Comparison of ENCODE assay signal across 16 mouse cellular contexts in genomic region chr19:3845803-3846406, GRCm38 (mm10). TPM values are rescaled to one million over a fixed set of nuclear protein-coding genes. Genes with fewer than 3 reads are reported as not detected.
A peak's percentile ranks its signal among the peaks of the same experiment; 100 is the strongest.
DNase-seq lines count a peak whose midpoint lies in the region; ATAC-seq lines count a peak whose summit lies in the region.
"Had no signal": no experiment of that assay in that cellular context is flagged by ENCODE, and none has a peak within 500 bp of the region (broad histone marks: within the 10 kb centered on the region; RNA-seq: fewer than 3 reads in every experiment).

No protein-coding gene starts in this region.

- no peak overlapping the region for H3K27ac ChIP-seq in hindbrain, embryonic 12.5 days
- H3K27ac ChIP-seq: liver, embryonic 14.5 days had no signal

- no peak overlapping the region for H3K4me2 ChIP-seq in hindbrain, embryonic 12.5 days (replicated peaks)
- H3K4me2 ChIP-seq: midbrain, embryonic 11.5 days had no signal

- no peak overlapping the region for H3K4me3 ChIP-seq in hindbrain, embryonic 12.5 days

- intact Hi-C loops in left cerebral cortex, postnatal 4 days (cut with DNase I): no loop called here
- intact Hi-C loops in left cerebral cortex, postnatal 14 days (cut with DNase I): no loop called here

- ATAC-seq in hindbrain, embryonic 12.5 days (ENCODE audit: low FRiP score): no peak
- ATAC-seq: forebrain, embryonic 16.5 days; Patski had no signal

- H3K9me3 ChIP-seq in hindbrain, embryonic 12.5 days (replicated peaks): no peaks in the 10 kb centered on the region

- no peak overlapping the region for H3K9ac ChIP-seq in hindbrain, embryonic 12.5 days
- H3K9ac ChIP-seq: liver, embryonic 14.5 days had no signal

- DNase-seq in left cerebral cortex, postnatal 4 days: peak; percentile 60
- DNase-seq in left cerebral cortex, postnatal 14 days (ENCODE audit: low spot score in 2 of 2): no peak
- peak; percentile 92 for DNase-seq in cerebellum, adult 11 months
- DNase-seq in cerebellum, adult 9-10 months: peak; percentile 99
- peak; percentile 83 for DNase-seq in lung, postnatal 25 days (ENCODE audit: low spot score)
- no peak for DNase-seq in kidney, postnatal 4 days
- DNase-seq in layer of hippocampus, adult 11-12 months (ENCODE audit: low spot score): no peak
- DNase-seq: heart, postnatal 10 days; kidney, postnatal 25 days; thymus, adult 18-20 months had no signal

- H3K27me3 ChIP-seq in hindbrain, embryonic 12.5 days: no peaks in the 10 kb centered on the region
- H3K27me3 ChIP-seq: CH12.LX, Patski had no signal

- no peaks in the 10 kb centered on the region for H3K36me3 ChIP-seq in hindbrain, embryonic 12.5 days

- 87% methylated on average over 1 of the region's 1 CpGs for WGBS in hindbrain, embryonic 12.5 days

- peaks cover 4% of the 10 kb centered on the region for H3K4me1 ChIP-seq in hindbrain, embryonic 12.5 days

RNA-seq across cellular contexts. Expression of gene Chka, which starts 5.7 kb away (rescaled TPM):
- 100 to 1,000 TPM in 1 of 2 experiments, 10 to 100 TPM in 1; 88.7 to 104 TPM for total RNA-seq in left cerebral cortex, postnatal 4 days (2021)
- total RNA-seq in left cerebral cortex, postnatal 14 days (2021): 10 to 100 TPM; 75.5 to 99.5 TPM
- polyA plus RNA-seq in hindbrain, embryonic 12.5 days (2016; fragmentation: Nextera tagmentation; extraction: Ambion mirVana): 63.2 and 66.8 TPM in 2 replicates

Comparison
In these comparisons a context has a peak if more than half of its experiments do, and no peak if none do; other contexts are left out.
1. DNase-seq: peak in left cerebral cortex, postnatal 4 days (single experiment), cerebellum, adult 11 months (single experiment), cerebellum, adult 9-10 months (single experiment) and lung, postnatal 25 days (single experiment); none in left cerebral cortex, postnatal 14 days (0 of 2), kidney, postnatal 4 days (0 of 2) and layer of hippocampus, adult 11-12 months (single experiment).